Comparison of ENCODE assay signal across 9 mouse cellular contexts in the genomic region with DNA sequence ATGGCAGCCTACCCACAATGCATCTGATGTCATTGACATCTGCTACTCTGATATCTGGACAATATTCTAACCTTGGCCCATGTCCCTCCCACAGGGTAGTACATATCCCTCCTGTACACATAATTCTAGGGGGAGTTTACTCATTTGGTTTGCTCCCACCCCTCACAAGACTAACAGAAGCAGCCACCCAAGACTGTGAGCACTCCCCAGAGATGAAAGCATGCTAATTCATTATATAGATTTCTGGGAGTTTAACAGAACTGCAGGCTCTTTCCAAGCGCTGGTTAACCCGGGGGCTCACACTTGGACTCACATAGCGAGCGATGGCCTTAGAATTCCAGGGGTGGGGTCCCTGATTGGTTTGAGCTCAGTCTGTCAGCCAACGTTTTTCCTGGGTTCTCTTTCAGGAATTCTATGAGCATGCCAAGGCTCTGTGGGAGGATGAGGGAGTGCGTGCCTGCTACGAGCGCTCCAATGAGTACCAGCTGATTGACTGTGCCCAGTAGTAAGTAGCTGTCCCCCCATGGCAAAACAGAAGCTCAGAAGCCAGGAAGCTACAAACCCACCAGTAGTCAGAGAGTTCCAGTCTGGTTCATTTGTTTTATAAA. TPM values are rescaled to one million over a fixed set of nuclear protein-coding genes. Genes with fewer than 3 reads are reported as not detected.
A peak's percentile ranks its signal among the peaks of the same experiment; 100 is the strongest.
DNase-seq lines count a peak whose midpoint lies in the region; ATAC-seq lines count a peak whose summit lies in the region.
"Had no signal": no experiment of that assay in that cellular context is flagged by ENCODE, and none has a peak within 500 bp of the region (broad histone marks: within the 10 kb centered on the region; RNA-seq: fewer than 3 reads in every experiment).

No protein-coding gene starts in this region.

- no peak for ATAC-seq in heart, embryonic 12.5 days (ENCODE audit: insufficient number of reproducible peaks, low FRiP score)
- no peak for ATAC-seq in midbrain, embryonic 11.5 days (ENCODE audit: low FRiP score)
- ATAC-seq in limb, embryonic 12.5 days (ENCODE audit: insufficient number of reproducible peaks, insufficient read depth, low FRiP score, low TSS enrichment, low read depth): no peak
- ATAC-seq in stomach, embryonic 16.5 days (ENCODE audit: insufficient read depth, low FRiP score): no peak

- H3K9ac ChIP-seq in heart, embryonic 12.5 days: peak overlapping the region; percentile 54; the same call in 1 of the 2 replicates
- no peak overlapping the region for H3K9ac ChIP-seq in midbrain, embryonic 11.5 days (ENCODE audit: low read length)
- H3K9ac ChIP-seq in limb, embryonic 12.5 days (replicated peaks): no peak overlapping the region
- H3K9ac ChIP-seq in stomach, embryonic 16.5 days (ENCODE audit: low read length): no peak overlapping the region
- H3K9ac ChIP-seq: liver, embryonic 13.5 days had no signal

- H3K4me2 ChIP-seq in heart, embryonic 12.5 days: peak overlapping the region; percentile 25; the same call in 1 of the 2 replicates
- no peak overlapping the region for H3K4me2 ChIP-seq in midbrain, embryonic 11.5 days
- peak overlapping the region; percentile 44 for H3K4me2 ChIP-seq in limb, embryonic 12.5 days
- no peak overlapping the region for H3K4me2 ChIP-seq in stomach, embryonic 16.5 days (ENCODE audit: low read depth, low read length)
- H3K4me2 ChIP-seq: liver, embryonic 13.5 days had no signal

- H3K4me1 ChIP-seq in heart, embryonic 12.5 days (replicated peaks): peaks cover 65% of the 10 kb centered on the region
- H3K4me1 ChIP-seq in midbrain, embryonic 11.5 days (ENCODE audit: control insufficient read depth, insufficient read depth, low read length): peaks cover 13% of the 10 kb centered on the region
- peaks cover 48% of the 10 kb centered on the region for H3K4me1 ChIP-seq in midbrain, embryonic 10.5 days
- H3K4me1 ChIP-seq in limb, embryonic 12.5 days (replicated peaks): peaks cover 63% of the 10 kb centered on the region
- peaks cover 48% of the 10 kb centered on the region for H3K4me1 ChIP-seq in stomach, embryonic 16.5 days (ENCODE audit: control insufficient read depth, insufficient read depth, low read length)

- H3K27ac ChIP-seq in heart, embryonic 12.5 days (ENCODE audit: poor library complexity, severe bottlenecking): peak overlapping the region; percentile 89
- H3K27ac ChIP-seq in midbrain, embryonic 11.5 days (ENCODE audit: low read depth, low read length): no peak overlapping the region
- H3K27ac ChIP-seq in midbrain, embryonic 10.5 days (replicated peaks): no peak overlapping the region
- peak overlapping the region; percentile 82 for H3K27ac ChIP-seq in limb, embryonic 12.5 days
- H3K27ac ChIP-seq in stomach, embryonic 16.5 days (ENCODE audit: low read length): peak overlapping the region; percentile 67

- no peak overlapping the region for H3K4me3 ChIP-seq in heart, embryonic 12.5 days
- no peak overlapping the region for H3K4me3 ChIP-seq in midbrain, embryonic 11.5 days (ENCODE audit: low read depth, low read length)
- H3K4me3 ChIP-seq in midbrain, embryonic 10.5 days: no peak overlapping the region
- H3K4me3 ChIP-seq in limb, embryonic 12.5 days (replicated peaks): no peak overlapping the region
- H3K4me3 ChIP-seq in stomach, embryonic 16.5 days (replicated peaks; ENCODE audit: low read length): no peak overlapping the region
- H3K4me3 ChIP-seq: liver, embryonic 13.5 days had no signal

- 55% methylated on average over 8 of the region's 8 CpGs for WGBS in heart, embryonic 12.5 days
- WGBS in midbrain, embryonic 11.5 days: 86% methylated on average over 8 of the region's 8 CpGs
- 88% methylated on average over 8 of the region's 8 CpGs for WGBS in midbrain, embryonic 10.5 days
- WGBS in limb, embryonic 12.5 days: 52% methylated on average over 8 of the region's 8 CpGs
- 44% methylated on average over 8 of the region's 8 CpGs for WGBS in stomach, embryonic 16.5 days

- peaks cover 63% of the 10 kb centered on the region for H3K36me3 ChIP-seq in heart, embryonic 12.5 days
- peaks cover 28% of the 10 kb centered on the region for H3K36me3 ChIP-seq in midbrain, embryonic 11.5 days (ENCODE audit: control insufficient read depth, insufficient read depth, low read length)
- H3K36me3 ChIP-seq in midbrain, embryonic 10.5 days: peaks cover 95% of the 10 kb centered on the region
- peaks cover 79% of the 10 kb centered on the region for H3K36me3 ChIP-seq in limb, embryonic 12.5 days
- H3K36me3 ChIP-seq in stomach, embryonic 16.5 days (ENCODE audit: control insufficient read depth, insufficient read depth, low read length): peaks cover 24% of the 10 kb centered on the region

- no peak for DNase-seq in heart, adult 8-10 months (ENCODE audit: low spot score)
- peak; percentile 68 for DNase-seq in midbrain, embryonic 11.5 days (ENCODE audit: low spot score, missing footprints)
- DNase-seq in midbrain, embryonic 10.5 days (ENCODE audit: low spot score): no peak
- no peak for DNase-seq in urinary bladder, adult 2 months (ENCODE audit: low spot score)
- no peak for DNase-seq in thymus, postnatal 36 days
- DNase-seq: liver, embryonic 13.5 days had no signal

- H3K9me3 ChIP-seq in heart, embryonic 12.5 days (replicated peaks): no peaks in the 10 kb centered on the region
- no peaks in the 10 kb centered on the region for H3K9me3 ChIP-seq in midbrain, embryonic 11.5 days (ENCODE audit: control insufficient read depth, low read length)
- no peaks in the 10 kb centered on the region; the same call in 1 of the 2 replicates for H3K9me3 ChIP-seq in midbrain, embryonic 10.5 days (replicated peaks)
- 0 out of 2 replicates have a peak, but pooled peaks cover 3% of the 10 kb centered on the region for H3K9me3 ChIP-seq in limb, embryonic 12.5 days
- H3K9me3 ChIP-seq in stomach, embryonic 16.5 days (replicated peaks; ENCODE audit: control insufficient read depth, low read length): no peaks in the 10 kb centered on the region
- H3K9me3 ChIP-seq: liver, embryonic 13.5 days had no signal

- no peaks in the 10 kb centered on the region for H3K27me3 ChIP-seq in heart, embryonic 12.5 days (replicated peaks)
- H3K27me3 ChIP-seq in midbrain, embryonic 11.5 days (ENCODE audit: control insufficient read depth, insufficient read depth, low read length): no peaks in the 10 kb centered on the region
- no peaks in the 10 kb centered on the region for H3K27me3 ChIP-seq in midbrain, embryonic 10.5 days (ENCODE audit: low read depth, poor library complexity, severe bottlenecking)
- H3K27me3 ChIP-seq in limb, embryonic 12.5 days: no peaks in the 10 kb centered on the region
- no peaks in the 10 kb centered on the region for H3K27me3 ChIP-seq in stomach, embryonic 16.5 days (ENCODE audit: control insufficient read depth, insufficient read depth, low read length)
- H3K27me3 ChIP-seq: liver, embryonic 13.5 days had no signal

RNA-seq across cellular contexts. Expression of a gene that starts 3.6 kb away (rescaled TPM):
- 8.9 and 9.8 TPM in 2 replicates for polyA plus RNA-seq in heart, embryonic 12.5 days (2016; fragmentation: Nextera tagmentation; extraction: Ambion mirVana)
- 1 to 10 TPM; 1.3 to 1.7 (median 1.5) TPM for total RNA-seq in heart, adult 8-10 months (2022)
- polyA plus RNA-seq in midbrain, embryonic 11.5 days (2014; fragmentation: Nextera tagmentation; extraction: Ambion mirVana): 9.5 and 15.7 TPM in 2 replicates
- polyA plus RNA-seq in midbrain, embryonic 10.5 days (2016; fragmentation: Nextera tagmentation; extraction: Ambion mirVana): 12.7 and 15.2 TPM in 2 replicates
- polyA plus RNA-seq in limb, embryonic 12.5 days (2016; fragmentation: Nextera tagmentation; extraction: Ambion mirVana): 19.9 and 22.9 TPM in 2 replicates
- 34.1 and 63.1 TPM in 2 replicates for polyA plus RNA-seq in stomach, embryonic 16.5 days (2015; fragmentation: Nextera tagmentation; extraction: Ambion mirVana)
- polyA plus RNA-seq in urinary bladder, adult 2 months (2012; rRNA removed): 0.09 TPM in 1 of 2 replicates, not detected in the other

RNA-seq across cellular contexts. Expression of a gene that starts 58.8 kb away (rescaled TPM):
- 1,446 and 1,448 TPM in 2 replicates for polyA plus RNA-seq in heart, embryonic 12.5 days (2016; fragmentation: Nextera tagmentation; extraction: Ambion mirVana)
- 1,000 to 10,000 TPM; 1,172 to 1,307 (median 1,221) TPM for total RNA-seq in heart, adult 8-10 months (2022)
- polyA plus RNA-seq in midbrain, embryonic 11.5 days (2014; fragmentation: Nextera tagmentation; extraction: Ambion mirVana): 1,087 and 1,162 TPM in 2 replicates
- polyA plus RNA-seq in midbrain, embryonic 10.5 days (2016; fragmentation: Nextera tagmentation; extraction: Ambion mirVana): 1,043 and 1,067 TPM in 2 replicates
- polyA plus RNA-seq in limb, embryonic 12.5 days (2016; fragmentation: Nextera tagmentation; extraction: Ambion mirVana): 1,822 and 1,905 TPM in 2 replicates
- polyA plus RNA-seq in stomach, embryonic 16.5 days (2015; fragmentation: Nextera tagmentation; extraction: Ambion mirVana): 581 and 721 TPM in 2 replicates
- 1,052 and 1,187 TPM in 2 replicates for polyA plus RNA-seq in urinary bladder, adult 2 months (2012; rRNA removed)

Comparison
In these comparisons a context has a peak if more than half of its experiments do, and no peak if none do; other contexts are left out.
1. H3K27ac ChIP-seq: peak in heart, embryonic 12.5 days (single experiment), limb, embryonic 12.5 days (single experiment) and stomach, embryonic 16.5 days (single experiment); none in midbrain, embryonic 11.5 days (single experiment) and midbrain, embryonic 10.5 days (single experiment).
2. H3K4me2 ChIP-seq: peak in heart, embryonic 12.5 days (single experiment) and limb, embryonic 12.5 days (single experiment); none in midbrain, embryonic 11.5 days (single experiment) and stomach, embryonic 16.5 days (single experiment).